Mouse (Mus musculus): ENCODE measurements at regions not wholly inside any gene's neighbourhood (a gene's known extent, or its start where the extent isn't known, plus 50 kb on each side); places are given as distances from the start of the nearest gene placed in this dataset.

DNA sequence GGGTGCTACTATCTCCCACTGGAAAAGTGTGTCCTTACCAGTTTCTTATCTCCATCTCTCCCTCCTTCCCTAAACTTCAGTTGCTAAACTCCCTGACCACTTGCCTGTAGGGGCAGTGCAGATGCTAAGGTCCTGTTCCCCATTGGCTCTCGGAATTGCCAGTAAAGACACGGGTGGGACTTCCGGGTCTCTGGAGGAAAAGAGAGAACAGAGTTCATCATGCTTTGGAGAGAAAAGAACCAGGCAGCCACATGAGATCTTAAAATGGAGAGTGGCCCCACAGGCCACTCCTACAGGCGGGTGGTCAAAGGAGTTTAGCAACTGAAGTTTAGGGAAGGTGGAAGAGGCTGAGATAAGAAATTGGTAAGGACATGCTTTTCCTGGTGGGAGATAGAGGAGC lies 60.3 kb upstream of the Smim23 start:
- no peaks in the 10 kb centered on the region for H3K4me1 ChIP-seq (ENCODE audit: insufficient read depth, low read depth, low read length)
- no peaks in the 10 kb centered on the region for H3K36me3 ChIP-seq (replicated peaks)
- TF ChIP-seq POLR2AphosphoS5 (IDR thresholded peaks at IDR 0.05; ENCODE audit: insufficient replicate concordance, low read depth, low read length) (no peak), CTCF (IDR thresholded peaks at IDR 0.05; ENCODE audit: low read depth, low read length) (no peak), GATA2 (IDR thresholded peaks at IDR 0.05; ENCODE audit: borderline replicate concordance, low read depth, low read length) (no peak), GATA1 (IDR thresholded peaks at IDR 0.05; ENCODE audit: borderline replicate concordance, low read length) (no peak), TAL1 (conservative IDR thresholded peaks at IDR 0.05; ENCODE audit: low read depth, low read length) (no peak)
- ATAC-seq (ENCODE audit: extremely low read depth, insufficient number of reproducible peaks, low FRiP score, poor library complexity, severe bottlenecking): no peak
- peaks cover 5% of the 10 kb centered on the region for H3K27me3 ChIP-seq (ENCODE audit: insufficient read depth, low read length)
- no peak overlapping the region for H3K4me3 ChIP-seq (ENCODE audit: low read depth, low read length)
- H3K9me3 ChIP-seq (replicated peaks): no peaks in the 10 kb centered on the region
- no peak for DNase-seq (ENCODE audit: low spot score)

DNA sequence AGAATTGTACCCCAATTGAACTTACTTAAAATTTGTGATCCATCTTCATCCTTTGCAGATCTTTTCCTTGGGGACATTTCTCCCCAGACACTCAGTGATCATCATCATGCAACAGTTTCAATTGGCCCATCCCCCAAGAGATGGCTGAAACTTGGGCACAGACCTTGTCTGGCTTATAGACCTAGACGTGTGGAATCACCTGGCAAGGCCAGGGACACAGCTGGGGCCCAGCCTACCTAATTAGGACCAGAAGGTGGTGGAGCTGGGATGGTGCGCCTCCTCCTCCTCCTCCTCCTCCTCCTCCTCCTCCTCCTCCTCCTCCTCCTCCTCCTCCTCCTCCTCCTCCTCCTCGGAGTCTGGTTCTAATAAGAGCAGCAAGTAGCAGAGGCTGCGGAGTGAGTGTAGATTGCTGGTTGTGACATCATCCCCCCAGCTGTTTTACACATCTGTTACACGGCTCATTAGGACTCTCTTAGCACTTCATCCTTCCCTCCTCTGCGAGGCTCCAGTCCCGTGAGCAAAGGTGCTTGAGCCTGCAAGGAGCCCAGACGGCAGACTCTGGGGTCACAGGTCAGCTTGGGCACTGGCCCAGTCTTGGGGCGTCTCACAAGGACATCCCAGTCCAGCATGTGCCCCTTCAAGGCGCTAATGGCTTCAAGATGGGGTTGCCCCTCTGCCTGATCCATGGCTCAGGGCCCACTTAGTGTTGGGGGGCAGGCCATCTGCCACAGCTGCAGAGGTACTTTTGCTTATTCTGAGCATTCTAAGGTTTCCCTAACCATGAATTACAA lies 58.9 kb upstream of the Smim23 start:
- H3K4me1 ChIP-seq (ENCODE audit: insufficient read depth, low read depth, low read length): no peaks in the 10 kb centered on the region
- H3K27me3 ChIP-seq (ENCODE audit: insufficient read depth, low read length): peaks cover 2% of the 10 kb centered on the region; the same call in 1 of the 2 replicates
- ATAC-seq (ENCODE audit: extremely low read depth, insufficient number of reproducible peaks, low FRiP score, poor library complexity, severe bottlenecking): no peak
- no peak for DNase-seq (ENCODE audit: low spot score)
- H3K36me3 ChIP-seq (replicated peaks): no peaks in the 10 kb centered on the region
- H3K4me3 ChIP-seq (ENCODE audit: low read depth, low read length): no peak overlapping the region
- no peaks in the 10 kb centered on the region for H3K9me3 ChIP-seq (replicated peaks)
- no peak for TF ChIP-seq TAL1 (conservative IDR thresholded peaks at IDR 0.05; ENCODE audit: low read depth, low read length)
- no peak for TF ChIP-seq GATA1 (IDR thresholded peaks at IDR 0.05; ENCODE audit: borderline replicate concordance, low read length)
- TF ChIP-seq CTCF (IDR thresholded peaks at IDR 0.05; ENCODE audit: low read depth, low read length): no peak
- no peak for TF ChIP-seq GATA2 (IDR thresholded peaks at IDR 0.05; ENCODE audit: borderline replicate concordance, low read depth, low read length)
- TF ChIP-seq POLR2AphosphoS5 (IDR thresholded peaks at IDR 0.05; ENCODE audit: insufficient replicate concordance, low read depth, low read length): no peak

DNA sequence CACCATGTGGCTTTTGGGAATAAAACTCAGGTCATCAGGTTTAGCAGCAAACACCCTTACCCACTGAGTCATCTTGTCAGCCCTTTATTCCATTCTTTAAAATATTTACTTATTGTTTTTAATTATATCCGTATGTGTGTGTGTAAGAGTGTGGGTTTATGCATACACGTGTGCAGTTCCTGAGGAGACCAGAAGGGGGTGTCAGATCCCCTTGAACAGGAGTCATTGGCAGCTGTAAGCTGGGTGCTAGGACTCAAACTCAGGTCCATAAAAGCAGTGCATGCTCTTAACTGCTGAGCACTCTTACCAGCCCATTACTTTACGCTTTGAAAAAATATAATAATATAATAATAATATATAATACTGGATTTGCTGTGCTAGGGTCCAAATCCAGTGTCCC lies 54.6 kb upstream of the Smim23 start:
- no peak for TF ChIP-seq POLR2AphosphoS5 (IDR thresholded peaks at IDR 0.05; ENCODE audit: insufficient replicate concordance, low read depth, low read length)
- TF ChIP-seq GATA2 (IDR thresholded peaks at IDR 0.05; ENCODE audit: borderline replicate concordance, low read depth, low read length): no peak
- no peak for TF ChIP-seq CTCF (IDR thresholded peaks at IDR 0.05; ENCODE audit: low read depth, low read length)
- TF ChIP-seq TAL1 (conservative IDR thresholded peaks at IDR 0.05; ENCODE audit: low read depth, low read length): no peak
- TF ChIP-seq GATA1 (IDR thresholded peaks at IDR 0.05; ENCODE audit: borderline replicate concordance, low read length): no peak
- DNase-seq (ENCODE audit: low spot score) (no peak), ATAC-seq (ENCODE audit: extremely low read depth, insufficient number of reproducible peaks, low FRiP score, poor library complexity, severe bottlenecking) (no peak)
- Histone ChIP-seq H3K4me3 (ENCODE audit: low read depth, low read length) (no peak overlapping the region), H3K4me1 (ENCODE audit: insufficient read depth, low read depth, low read length) (no peaks in the 10 kb centered on the region), H3K36me3 (replicated peaks) (no peaks in the 10 kb centered on the region), H3K27me3 (ENCODE audit: insufficient read depth, low read length) (peaks cover 2% of the 10 kb centered on the region; the same call in 1 of the 2 replicates), H3K9me3 (replicated peaks) (no peaks in the 10 kb centered on the region)

Data from G1E (cell line).